25 mouse cellular contexts compared by ENCODE assay signal in genomic region chr5:147114738-147115137, GRCm38 (mm10). TPM values are rescaled to one million over a fixed set of nuclear protein-coding genes. Genes with fewer than 3 reads are reported as not detected.
DNase-seq lines count a peak whose midpoint lies in the region; ATAC-seq and TF ChIP-seq lines count a peak whose summit lies in the region.
"Had no signal": no experiment of that assay in that cellular context is flagged by ENCODE, and none has a peak within 500 bp of the region (broad histone marks: within the 10 kb centered on the region; RNA-seq: fewer than 3 reads in every experiment).

No protein-coding gene starts in this region.

- no peak overlapping the region for H3K4me3 ChIP-seq in kidney, postnatal 0 days (replicated peaks; ENCODE audit: low read depth, low read length)
- no peak overlapping the region for H3K4me3 ChIP-seq in kidney, embryonic 14.5 days (ENCODE audit: low read length)
- no peak overlapping the region for H3K4me3 ChIP-seq in MEL (ENCODE audit: control insufficient read depth in 1 of 2, insufficient read depth in 1 of 2, low read depth in 2 of 2, low read length in 2 of 2)
- H3K4me3 ChIP-seq in intestine, embryonic 15.5 days (replicated peaks): no peak overlapping the region
- H3K4me3 ChIP-seq: embryonic facial prominence, embryonic 10.5 days; forebrain, embryonic 15.5 days; hindbrain, embryonic 10.5 days; limb, embryonic 13.5 days; liver, embryonic 12.5 days had no signal

- no peak for DNase-seq in kidney, postnatal 0 days (ENCODE audit: low spot score)
- DNase-seq in testis, postnatal 10 days (ENCODE audit: low spot score): peak; percentile 56
- no peak for DNase-seq in testis, postnatal 14 days (ENCODE audit: low spot score)
- no peak for DNase-seq in MEL (ENCODE audit: low read depth, low spot score)
- no peak for DNase-seq in MN1 (ENCODE audit: low spot score)
- DNase-seq: adrenal gland, postnatal 25 days; cerebellum, adult 9-11 months; gastrocnemius, postnatal 14 days; heart, adult 11 months; heart, postnatal 10 days; kidney, adult 11 months; layer of hippocampus, postnatal 36 days; lung, adult 18-20 months; lung, postnatal 10 days; spleen, adult 18-20 months; thymus, adult 2 months had no signal

- H3K36me3 ChIP-seq in kidney, postnatal 0 days (ENCODE audit: insufficient read depth, low read length): peaks cover 10% of the 10 kb centered on the region; the same call in 1 of the 2 replicates
- H3K36me3 ChIP-seq in kidney, embryonic 14.5 days (ENCODE audit: control insufficient read depth, insufficient read depth, low read length): peaks cover 10% of the 10 kb centered on the region; the same call in 1 of the 2 replicates
- H3K36me3 ChIP-seq in MEL (ENCODE audit: control insufficient read depth in 1 of 2, insufficient read depth in 2 of 2, low read length in 2 of 2): peaks cover 0 to 13% of the 10 kb centered on the region in 2 experiments; a peak in 1 of 4 replicates
- H3K36me3 ChIP-seq in intestine, embryonic 15.5 days: peaks cover 14% of the 10 kb centered on the region

- H3K4me1 ChIP-seq in kidney, postnatal 0 days (replicated peaks; ENCODE audit: insufficient read depth, low read length): no peaks in the 10 kb centered on the region
- no peaks in the 10 kb centered on the region; the same call in 1 of the 2 replicates for H3K4me1 ChIP-seq in kidney, embryonic 14.5 days (ENCODE audit: control insufficient read depth, insufficient read depth, low read length)
- no peaks in the 10 kb centered on the region for H3K4me1 ChIP-seq in MEL (ENCODE audit: control insufficient read depth in 1 of 2, insufficient read depth in 2 of 2, low read length in 2 of 2)
- H3K4me1 ChIP-seq in intestine, embryonic 15.5 days (replicated peaks): no peaks in the 10 kb centered on the region
- H3K4me1 ChIP-seq: embryonic facial prominence, embryonic 10.5 days; forebrain, embryonic 15.5 days; hindbrain, embryonic 10.5 days; limb, embryonic 13.5 days; liver, embryonic 12.5 days had no signal

- no peaks in the 10 kb centered on the region for H3K79me2 ChIP-seq in MEL (ENCODE audit: control insufficient read depth, insufficient read depth, low read length, poor library complexity)

- 0 out of 2 replicates have a peak, but pooled peaks have one; percentile 1 for TF ChIP-seq RAD21 in MEL (IDR thresholded peaks at IDR 0.05; ENCODE audit: low read depth, low read length)

- peak; percentile 28; the same call in 1 of the 2 replicates for TF ChIP-seq CTCF in kidney, postnatal 0 days (IDR thresholded peaks at IDR 0.05; ENCODE audit: low read depth)
- TF ChIP-seq CTCF in MEL (IDR thresholded peaks at IDR 0.05 in 2 of 3, conservative IDR thresholded peaks at IDR 0.05 in 1 of 3; ENCODE audit: control insufficient read depth in 1 of 3, insufficient read depth in 1 of 3, low read depth in 2 of 3, low read length in 3 of 3, poor library complexity in 1 of 3, severe bottlenecking in 1 of 3): peak in 1 of 3 experiments; percentile 6; a peak in 1 of 6 replicates

- H3K9ac ChIP-seq in kidney, postnatal 0 days (ENCODE audit: low read depth, low read length): no peak overlapping the region
- H3K9ac ChIP-seq in kidney, embryonic 14.5 days (ENCODE audit: low read depth, low read length): no peak overlapping the region
- no peak overlapping the region for H3K9ac ChIP-seq in MEL (ENCODE audit: control insufficient read depth, low read depth, low read length, poor library complexity, severe bottlenecking)
- no peak overlapping the region for H3K9ac ChIP-seq in intestine, embryonic 15.5 days
- H3K9ac ChIP-seq: forebrain, embryonic 15.5 days; limb, embryonic 13.5 days; liver, embryonic 12.5 days had no signal

- 85% methylated on average over 7 of the region's 7 CpGs for WGBS in kidney, postnatal 0 days
- 82% methylated on average over 7 of the region's 7 CpGs for WGBS in kidney, embryonic 14.5 days
- 83% methylated on average over 7 of the region's 7 CpGs for WGBS in intestine, embryonic 15.5 days

- no peaks in the 10 kb centered on the region for H3K27me3 ChIP-seq in kidney, postnatal 0 days (ENCODE audit: insufficient read depth, low read length)
- H3K27me3 ChIP-seq in kidney, embryonic 14.5 days (ENCODE audit: control insufficient read depth, insufficient read depth, low read length): no peaks in the 10 kb centered on the region
- no peaks in the 10 kb centered on the region for H3K27me3 ChIP-seq in MEL (ENCODE audit: control insufficient read depth in 1 of 2, insufficient read depth in 2 of 2, low read length in 2 of 2)
- H3K27me3 ChIP-seq in intestine, embryonic 15.5 days (replicated peaks): no peaks in the 10 kb centered on the region
- H3K27me3 ChIP-seq: forebrain, embryonic 15.5 days; limb, embryonic 13.5 days; liver, embryonic 12.5 days had no signal

- H3K4me2 ChIP-seq in kidney, postnatal 0 days (ENCODE audit: low read length): no peak overlapping the region
- no peak overlapping the region for H3K4me2 ChIP-seq in kidney, embryonic 14.5 days (replicated peaks; ENCODE audit: low read depth, low read length)
- no peak overlapping the region for H3K4me2 ChIP-seq in intestine, embryonic 15.5 days (replicated peaks)
- H3K4me2 ChIP-seq: forebrain, embryonic 15.5 days; heart, embryonic 11.5 days; limb, embryonic 13.5 days; liver, embryonic 12.5 days; midbrain, embryonic 11.5 days had no signal

- H3K9me3 ChIP-seq in kidney, postnatal 0 days (replicated peaks; ENCODE audit: low read length): no peaks in the 10 kb centered on the region
- H3K9me3 ChIP-seq in kidney, embryonic 14.5 days (ENCODE audit: control insufficient read depth, low read length): peaks cover 5% of the 10 kb centered on the region; the same call in 1 of the 2 replicates
- no peaks in the 10 kb centered on the region for H3K9me3 ChIP-seq in MEL (replicated peaks; ENCODE audit: insufficient read depth, low read length)
- H3K9me3 ChIP-seq in intestine, embryonic 15.5 days: no peaks in the 10 kb centered on the region; the same call in 1 of the 2 replicates
- H3K9me3 ChIP-seq: forebrain, embryonic 15.5 days had no signal

- H3K27ac ChIP-seq in kidney, postnatal 0 days: no peak overlapping the region
- H3K27ac ChIP-seq in kidney, embryonic 14.5 days (ENCODE audit: low read depth, low read length): no peak overlapping the region
- H3K27ac ChIP-seq in MEL (ENCODE audit: control insufficient read depth, low read depth, low read length): no peak overlapping the region
- no peak overlapping the region for H3K27ac ChIP-seq in intestine, embryonic 15.5 days
- H3K27ac ChIP-seq: embryonic facial prominence, embryonic 10.5 days; forebrain, embryonic 15.5 days; hindbrain, embryonic 10.5 days; limb, embryonic 13.5 days; liver, embryonic 12.5 days had no signal

- TF ChIP-seq EP300 in MEL (IDR thresholded peaks at IDR 0.05; ENCODE audit: low read depth in 1 of 2, low read length in 2 of 2): no peak

- ATAC-seq in kidney, postnatal 0 days (replicated peaks; ENCODE audit: low FRiP score, low read depth): no peak
- ATAC-seq in kidney, embryonic 14.5 days (ENCODE audit: low FRiP score, low TSS enrichment): no peak
- no peak for ATAC-seq in intestine, embryonic 15.5 days
- ATAC-seq: forebrain, embryonic 15.5 days; liver, embryonic 12.5 days had no signal

- no peak for TF ChIP-seq POLR2A in MEL (IDR thresholded peaks at IDR 0.05; ENCODE audit: control insufficient read depth in 1 of 2, insufficient read depth in 1 of 2, low read depth in 1 of 2, low read length in 2 of 2, poor library complexity in 1 of 2)

TF ChIP-seq in MEL, 35 proteins besides CTCF, POLR2A, EP300 and RAD21:
- TF ChIP-seq ZNF384 (IDR thresholded peaks at IDR 0.05; ENCODE audit: low read depth, low read length) (peak; percentile 64; the same call in 1 of the 2 replicates), E2F4 (IDR thresholded peaks at IDR 0.05; ENCODE audit: borderline replicate concordance, low read depth, low read length) (no peak)

RNA-seq across cellular contexts. Expression of gene Polr1d, which starts 37.9 kb away (rescaled TPM):
- polyA plus RNA-seq in kidney, postnatal 0 days (2015; fragmentation: Nextera tagmentation; extraction: Ambion mirVana): 161 TPM in 2 replicates
- polyA plus RNA-seq in kidney, embryonic 14.5 days (2014; fragmentation: Nextera tagmentation; extraction: Ambion mirVana): 146 and 173 TPM in 2 replicates
- total RNA-seq in MEL (2012; rRNA removed): 460 and 506 TPM in 2 replicates
- polyA plus RNA-seq in MEL (2012; ENCODE audit: insufficient read depth in 1 of 2, insufficient read length in 2 of 2, low read depth in 1 of 2, low replicate concordance in 2 of 2, missing spikeins in 1 of 2): 100 to 1,000 TPM; 185 to 388 TPM
- 151 and 155 TPM in 2 replicates for polyA plus RNA-seq in intestine, embryonic 15.5 days (2015; fragmentation: Nextera tagmentation; extraction: Ambion mirVana)

RNA-seq across cellular contexts. Expression of gene Lnx2, which starts 38.4 kb away (rescaled TPM):
- 11.8 and 12.4 TPM in 2 replicates for polyA plus RNA-seq in kidney, postnatal 0 days (2015; fragmentation: Nextera tagmentation; extraction: Ambion mirVana)
- polyA plus RNA-seq in kidney, embryonic 14.5 days (2014; fragmentation: Nextera tagmentation; extraction: Ambion mirVana): 10.8 and 14.4 TPM in 2 replicates
- 19.4 and 22.0 TPM in 2 replicates for total RNA-seq in MEL (2012; rRNA removed)
- polyA plus RNA-seq in MEL (2012; ENCODE audit: insufficient read depth in 1 of 2, insufficient read length in 2 of 2, low read depth in 1 of 2, low replicate concordance in 2 of 2, missing spikeins in 1 of 2): 10 to 100 TPM in 1 of 2 experiments, not detected in 1; 26.1 TPM
- polyA plus RNA-seq in intestine, embryonic 15.5 days (2015; fragmentation: Nextera tagmentation; extraction: Ambion mirVana): 13.3 and 15.0 TPM in 2 replicates
